In genomic region chr4:140684141-140684871, GRCm38 (mm10) we compare ENCODE assay signal across 9 mouse cellular contexts. TPM values are rescaled to one million over a fixed set of nuclear protein-coding genes. Genes with fewer than 3 reads are reported as not detected.
DNase-seq lines count a peak whose midpoint lies in the region; ATAC-seq and TF ChIP-seq lines count a peak whose summit lies in the region.
"Had no signal": no experiment of that assay in that cellular context is flagged by ENCODE, and none has a peak within 500 bp of the region (broad histone marks: within the 10 kb centered on the region; RNA-seq: fewer than 3 reads in every experiment).

No protein-coding gene starts in this region.

- H3K79me2 ChIP-seq in heart, adult 2 months (replicated peaks; ENCODE audit: control insufficient read depth, insufficient read depth, low read length): no peaks in the 10 kb centered on the region

- intact Hi-C loops in heart, adult 2 months (cut with DNase I): loop anchor here (1.0 to 5.0 kb wide), 2 partner anchors 29 to 582 kb away; no protein-coding TSS in a partner anchor

- no peaks in the 10 kb centered on the region for H3K27me3 ChIP-seq in heart, adult 2 months (ENCODE audit: control insufficient read depth, insufficient read depth, low read length)

- DNase-seq in A20 (ENCODE audit: low read depth, low spot score): peak; percentile 88
- DNase-seq in heart, adult 2 months: peak; percentile 66 to 80
- DNase-seq in kidney, postnatal 14 days: peak; percentile 44
- no peak for DNase-seq in right cerebral cortex, postnatal 14 days
- DNase-seq in layer of hippocampus, adult 9-10 months (ENCODE audit: low spot score): no peak
- DNase-seq in left cerebral cortex, adult 18-20 months (ENCODE audit: low spot score in 2 of 2): no peak

- no peak for TF ChIP-seq EP300 in heart, adult 2 months (IDR thresholded peaks at IDR 0.05; ENCODE audit: insufficient read depth, low read depth, low read length)

- H3K4me3 ChIP-seq in bone marrow, adult 2 months (replicated peaks; ENCODE audit: control insufficient read depth, low read depth, low read length): no peak overlapping the region
- H3K4me3 ChIP-seq in heart, adult 2 months: peak overlapping the region; percentile 11; the same call in 1 of the 2 replicates

- peak; percentile 64 for ATAC-seq in megakaryocyte progenitor cell, adult 5-6 weeks (replicated peaks; ENCODE audit: poor library complexity)

- H3K27ac ChIP-seq in bone marrow, adult 2 months (ENCODE audit: control insufficient read depth, insufficient read depth, low read depth, low read length, poor library complexity): 0 out of 2 replicates have a peak overlapping the region, but pooled peaks have one; percentile 17
- peak overlapping the region; percentile 51 for H3K27ac ChIP-seq in heart, adult 2 months

- TF ChIP-seq CTCF in bone marrow, adult 2 months (IDR thresholded peaks at IDR 0.05; ENCODE audit: control insufficient read depth, insufficient read depth, low read length): no peak
- no peak for TF ChIP-seq CTCF in heart, adult 2 months (IDR thresholded peaks at IDR 0.05)

- TF ChIP-seq POLR2A in bone marrow, adult 2 months (IDR thresholded peaks at IDR 0.05; ENCODE audit: borderline replicate concordance, control insufficient read depth, low read depth, low read length): no peak
- TF ChIP-seq POLR2A in heart, adult 2 months (IDR thresholded peaks at IDR 0.05; ENCODE audit: insufficient read depth, low read depth, low read length): no peak

- H3K36me3 ChIP-seq in heart, adult 2 months (ENCODE audit: control insufficient read depth, insufficient read depth, low read length): no peaks in the 10 kb centered on the region

- peaks cover 2% of the 10 kb centered on the region; the same call in 1 of the 2 replicates for H3K4me1 ChIP-seq in bone marrow, adult 2 months (ENCODE audit: control insufficient read depth, insufficient read depth, low read length)
- H3K4me1 ChIP-seq in heart, adult 2 months (ENCODE audit: control insufficient read depth, insufficient read depth, low read length): peaks cover 5% of the 10 kb centered on the region

- H3K9ac ChIP-seq in heart, adult 2 months (ENCODE audit: low read depth, low read length): no peak overlapping the region

- WGBS in bone marrow, adult 2 months: under 1% methylated on average over 16 of the region's 16 CpGs
- 4% methylated on average over 16 of the region's 16 CpGs for WGBS in heart, adult 2 months

RNA-seq across cellular contexts. Expression of gene Rcc2, which starts 16.0 kb away (rescaled TPM):
- 92.8 and 105 TPM in 2 replicates for polyA plus RNA-seq in bone marrow, adult 2 months (2011; ENCODE audit: insufficient read depth, insufficient read length, low replicate concordance, missing spikeins)
- total RNA-seq in heart, adult 2 months (2021): 10 to 100 TPM; 13.7 to 14.2 TPM
- 12.4 and 14.1 TPM in 2 replicates for polyA plus RNA-seq in heart, adult 2 months (2012; rRNA removed)
- total RNA-seq in megakaryocyte progenitor cell, adult 5-6 weeks (2015): 76.5 and 77.3 TPM in 2 replicates
- total RNA-seq in megakaryocyte progenitor cell, adult 5-6 weeks (2017): 152 and 159 TPM in 2 replicates
- 10 to 100 TPM; 89.8 to 94.3 TPM for total RNA-seq in left cerebral cortex, adult 18-20 months (2021)

RNA-seq across cellular contexts. Expression of gene Arhgef10l, which starts 18.5 kb away (rescaled TPM):
- polyA plus RNA-seq in bone marrow, adult 2 months (2011; ENCODE audit: insufficient read depth, insufficient read length, low replicate concordance, missing spikeins): 7.0 and 11.0 TPM in 2 replicates
- 10 to 100 TPM; 61.0 to 74.4 TPM for total RNA-seq in heart, adult 2 months (2021)
- 54.7 and 75.6 TPM in 2 replicates for polyA plus RNA-seq in heart, adult 2 months (2012; rRNA removed)
- total RNA-seq in megakaryocyte progenitor cell, adult 5-6 weeks (2015): 1.1 and 3.8 TPM in 2 replicates
- total RNA-seq in megakaryocyte progenitor cell, adult 5-6 weeks (2017): 2.6 and 8.5 TPM in 2 replicates
- total RNA-seq in left cerebral cortex, adult 18-20 months (2021): 10 to 100 TPM; 56.0 to 60.5 TPM

RNA-seq across cellular contexts. Expression of gene Padi6, which starts 58.1 kb away (rescaled TPM):
- not detected in 2 replicates for polyA plus RNA-seq in bone marrow, adult 2 months (2011; ENCODE audit: insufficient read depth, insufficient read length, low replicate concordance, missing spikeins)
- not detected for total RNA-seq in heart, adult 2 months (2021)
- polyA plus RNA-seq in heart, adult 2 months (2012; rRNA removed): not detected in 2 replicates
- total RNA-seq in megakaryocyte progenitor cell, adult 5-6 weeks (2015): not detected in 2 replicates
- not detected in 2 replicates for total RNA-seq in megakaryocyte progenitor cell, adult 5-6 weeks (2017)
- total RNA-seq in left cerebral cortex, adult 18-20 months (2021): under 1 TPM in 1 of 2 experiments, not detected in 1; 0.66 TPM
- polyA plus RNA-seq: small intestine, adult 2 months had no signal

Comparison
In these comparisons a context has a peak if more than half of its experiments do, and no peak if none do; other contexts are left out.
1. DNase-seq: peak in A20 (single experiment), heart, adult 2 months (2 of 2) and kidney, postnatal 14 days (single experiment); none in right cerebral cortex, postnatal 14 days (single experiment), layer of hippocampus, adult 9-10 months (single experiment) and left cerebral cortex, adult 18-20 months (0 of 2).
2. RNA of gene Rcc2, which starts 16.0 kb away (total RNA-seq): 76.5 to 159 TPM in megakaryocyte progenitor cell, adult 5-6 weeks and 89.8 to 94.3 TPM in left cerebral cortex, adult 18-20 months; 13.7 to 14.2 TPM in heart, adult 2 months; every median in the first group is over 4 times any median in the second.
3. RNA of gene Arhgef10l, which starts 18.5 kb away (total RNA-seq): 61.0 to 74.4 TPM in heart, adult 2 months and 56.0 to 60.5 TPM in left cerebral cortex, adult 18-20 months; 1.1 to 8.5 TPM in megakaryocyte progenitor cell, adult 5-6 weeks; every median in the first group is over 4 times any median in the second.